Mouse (Mus musculus) forebrain, embryonic 16.5 days (tissue): ENCODE results near the gene Plch1. TPM values are rescaled to one million over a fixed set of nuclear protein-coding genes. Genes with fewer than 3 reads are reported as not detected.

Source experiments
- ATAC-seq: fragments of 200-750 bp; cut with Nextera tagmentation; 2 replicates; pipeline ENCODE4 v1.8.0; 2017; ENCODE audit warnings: mild to moderate bottlenecking, moderate library complexity
- H3K27ac ChIP-seq: fragments of 300-500 bp; sonication (generic); 2 replicates; pipeline ENCODE4 v1.5.1; 2014; ENCODE audit warnings: low read length, control low read depth
- H3K27me3 ChIP-seq: fragments of 300-500 bp; sonication (generic); replicated peaks from 2 replicates; pipeline ENCODE4 v1.6.1; 2014; ENCODE audit warnings: low read length; ENCODE audit not compliant: control insufficient read depth, insufficient read depth
- H3K36me3 ChIP-seq: fragments of 300-500 bp; sonication (generic); 2 replicates; pipeline ENCODE4 v1.6.1; 2014; ENCODE audit not compliant: control insufficient read depth, insufficient read depth
- H3K4me1 ChIP-seq: fragments of 300-500 bp; sonication (generic); replicated peaks from 2 replicates; pipeline ENCODE4 v1.6.1; 2014; ENCODE audit warnings: low read length; ENCODE audit not compliant: control insufficient read depth, insufficient read depth
- H3K4me2 ChIP-seq: fragments of 300-500 bp; sonication (generic); 2 replicates; pipeline ENCODE4 v1.6.1; 2014; ENCODE audit warnings: mild to moderate bottlenecking, low read length, control low read depth
- H3K4me3 ChIP-seq: fragments of 300-500 bp; sonication (generic); replicated peaks from 2 replicates; pipeline ENCODE4 v1.5.1; 2014; ENCODE audit warnings: mild to moderate bottlenecking, low read length, control low read depth
- H3K9ac ChIP-seq: fragments of 300-500 bp; sonication (generic); replicated peaks from 2 replicates; pipeline ENCODE4 v1.6.1; 2014; ENCODE audit warnings: low read depth, low read length, control low read depth
- H3K9me3 ChIP-seq: fragments of 300-500 bp; sonication (generic); 2 replicates; pipeline ENCODE4 v1.6.1; 2016; ENCODE audit warnings: low read length; ENCODE audit not compliant: control insufficient read depth
- WGBS: fragments of 180-500 bp; shearing (Covaris S2); extraction: QIAGEN DNeasy Blood & Tissue Kit; methylation state at CpG from one replicate; pipeline ENCODE4 v1.1.7; 2014; 5-methylcytosine and 5-hydroxymethylcytosine counted together
- polyA plus RNA-seq: library from polyadenylated mRNA; unstranded; fragments of >200 nt; fragmentation: Nextera tagmentation; extraction: Ambion mirVana; gene quantifications from 2 replicates; pipeline ENCODE4 v1.2.1, GENCODE M21; 2015

Plch1 gene
- polyA plus RNA-seq, 1 experiment from 2014 or later = 6.1 TPM

- peaks cover 9% of the 10 kb centered on the region for H3K4me1 ChIP-seq
- H3K9ac ChIP-seq = no peak overlapping the region
- H3K4me3 ChIP-seq = no peak overlapping the region
- H3K27ac ChIP-seq = no peak overlapping the region
- no peak for ATAC-seq
- H3K9me3 ChIP-seq = no peaks in the 10 kb centered on the region
- no peak overlapping the region for H3K4me2 ChIP-seq
- no peaks in the 10 kb centered on the region for H3K36me3 ChIP-seq
- 66% methylated on average over 4 of the region's 4 CpGs for WGBS
- no peaks in the 10 kb centered on the region for H3K27me3 ChIP-seq
Observed at GRCm38 (mm10) chr3:63668779-63669178, 230.5 kb downstream of the Plch1 start.

GRCm38 (mm10) chr3:63665307-63665706 lies 234.0 kb downstream of the Plch1 start:
- no peaks in the 10 kb centered on the region for H3K27me3 ChIP-seq
- H3K27ac ChIP-seq = no peak overlapping the region
- no peak overlapping the region for H3K4me3 ChIP-seq
- H3K4me1 ChIP-seq = peaks cover 9% of the 10 kb centered on the region
- ATAC-seq = no peak
- no peaks in the 10 kb centered on the region for H3K9me3 ChIP-seq
- no peak overlapping the region for H3K9ac ChIP-seq
- no peak overlapping the region for H3K4me2 ChIP-seq
- 65% methylated on average over 3 of the region's 3 CpGs for WGBS
- no peaks in the 10 kb centered on the region for H3K36me3 ChIP-seq

- Histone ChIP-seq H3K27me3 (no peaks in the 10 kb centered on the region), H3K4me2 (peak overlapping the region; percentile 17; the same call in 1 of the 2 replicates), H3K36me3 (no peaks in the 10 kb centered on the region), H3K4me3 (no peak overlapping the region), H3K27ac (peak overlapping the region; percentile 58), H3K9ac (0 out of 2 replicates have a peak overlapping the region, but pooled peaks have one; percentile 13), H3K9me3 (no peaks in the 10 kb centered on the region), H3K4me1 (peaks cover 9% of the 10 kb centered on the region)
- 33% methylated on average over 6 of the region's 6 CpGs for WGBS
- ATAC-seq = peak; percentile 88
Observed at GRCm38 (mm10) chr3:63664575-63665243, 234.6 kb downstream of the Plch1 start.

Other genes starting within 250 kb of the Plch1 start
- gene E130311K13Rik, start 30.0 kb upstream of the Plch1 start, polyA plus RNA-seq = 7.2 and 7.5 TPM in 2 replicates
- 19.3 and 20.5 TPM in 2 replicates for gene Slc33a1, start 65.3 kb upstream of the Plch1 start, polyA plus RNA-seq
- 51.1 and 51.2 TPM in 2 replicates for gene Gmps, start 76.6 kb upstream of the Plch1 start, polyA plus RNA-seq
- gene Vmn2r1, start 182.1 kb upstream of the Plch1 start, polyA plus RNA-seq = 0.24 and 0.29 TPM in 2 replicates
- not detected in 2 replicates for gene Vmn2r2, start 242.5 kb upstream of the Plch1 start, polyA plus RNA-seq